8 mouse cellular contexts compared by ENCODE assay signal in the genomic region with DNA sequence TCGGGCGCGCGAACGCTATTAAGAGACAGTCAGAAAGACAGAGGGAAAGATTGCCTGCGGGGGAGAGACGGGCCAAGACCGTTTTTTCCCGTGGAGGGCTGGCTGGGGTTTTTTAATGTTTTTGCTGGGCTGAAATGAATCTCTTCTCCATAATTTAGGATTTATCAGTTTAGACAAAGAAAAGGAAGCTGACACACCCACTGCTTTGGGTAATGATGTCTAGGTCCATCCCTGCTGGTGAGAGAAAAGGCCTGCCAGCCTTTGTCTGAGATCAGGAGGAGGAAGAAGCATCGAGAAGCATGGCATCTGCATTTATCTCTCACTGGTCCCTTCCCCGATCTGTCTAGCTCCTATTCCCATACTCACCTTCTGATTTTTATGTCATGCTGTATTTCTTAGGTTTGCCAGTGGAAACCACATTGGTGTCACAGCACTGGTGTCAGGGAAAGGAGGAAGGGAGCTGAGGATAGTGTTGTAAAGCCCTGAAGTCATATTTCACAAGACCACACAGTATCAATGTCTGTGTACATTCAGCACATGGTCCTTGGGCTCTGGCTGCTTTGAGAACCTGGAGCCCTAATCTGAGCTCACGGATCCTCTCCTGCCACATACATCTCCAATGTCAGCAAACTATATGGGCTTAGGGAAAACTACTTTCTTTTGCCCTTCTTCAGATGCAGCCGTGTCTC.
A peak's percentile ranks its signal among the peaks of the same experiment; 100 is the strongest.
DNase-seq lines count a peak whose midpoint lies in the region; ATAC-seq and TF ChIP-seq lines count a peak whose summit lies in the region.

No protein-coding gene starts in this region.

- H3K4me3 ChIP-seq in liver, adult 2 months (ENCODE audit: insufficient read depth, low read depth, low read length): peak overlapping the region; percentile 46
- H3K4me3 ChIP-seq in hindbrain, embryonic 14.5 days (replicated peaks; ENCODE audit: low read length): peak overlapping the region; percentile 44
- peak overlapping the region; percentile 40 for H3K4me3 ChIP-seq in midbrain, embryonic 13.5 days (replicated peaks)

- H3K4me1 ChIP-seq in liver, adult 2 months (ENCODE audit: control insufficient read depth, insufficient read depth, low read length): no peaks in the 10 kb centered on the region
- peaks cover 9% of the 10 kb centered on the region; the same call in 1 of the 2 replicates for H3K4me1 ChIP-seq in hindbrain, embryonic 14.5 days (replicated peaks; ENCODE audit: control insufficient read depth, insufficient read depth, low read length)
- H3K4me1 ChIP-seq in midbrain, embryonic 13.5 days (replicated peaks): peaks cover 9% of the 10 kb centered on the region

- peak; percentile 68 for ATAC-seq in common myeloid progenitor, adult 5-6 weeks (replicated peaks; ENCODE audit: low read depth, poor library complexity, severe bottlenecking)
- ATAC-seq in hindbrain, embryonic 14.5 days (ENCODE audit: low FRiP score): peak; percentile 51
- peak; percentile 72 for ATAC-seq in midbrain, embryonic 13.5 days

- whole genome bisulfite sequencing in liver, adult 2 months: 34% methylated on average over 13 of the region's 13 CpGs
- WGBS in hindbrain, embryonic 14.5 days: 40% methylated on average over 13 of the region's 13 CpGs
- WGBS in midbrain, embryonic 13.5 days: 28% methylated on average over 13 of the region's 13 CpGs

- no peak overlapping the region for H3K9ac ChIP-seq in liver, adult 2 months (ENCODE audit: low read depth, low read length)
- H3K9ac ChIP-seq in hindbrain, embryonic 14.5 days: peak overlapping the region; percentile 71
- H3K9ac ChIP-seq in midbrain, embryonic 13.5 days (replicated peaks): peak overlapping the region; percentile 64

- DNase-seq in liver, adult 2 months (ENCODE audit: extremely low read depth, low read depth, low spot score): no peak
- DNase-seq in liver: no peak
- peak; percentile 37 for DNase-seq in hindbrain, embryonic 14.5 days (ENCODE audit: low spot score)
- no peak for DNase-seq in layer of hippocampus, postnatal 36 days
- no peak for DNase-seq in right cerebral cortex, adult 18-20 months
- no peak for DNase-seq in kidney, postnatal 14 days

- H3K79me2 ChIP-seq in liver, adult 2 months (ENCODE audit: control insufficient read depth, insufficient read depth, low read length): no peaks in the 10 kb centered on the region

- peak overlapping the region; percentile 55 for H3K4me2 ChIP-seq in hindbrain, embryonic 14.5 days (replicated peaks)
- H3K4me2 ChIP-seq in midbrain, embryonic 13.5 days (replicated peaks): peak overlapping the region; percentile 63

- TF ChIP-seq CTCF in liver, adult 2 months (IDR thresholded peaks at IDR 0.05; ENCODE audit: low read depth, low read length): no peak

- no peak for TF ChIP-seq POLR2A in liver, adult 2 months (IDR thresholded peaks at IDR 0.05; ENCODE audit: extremely low read depth, insufficient read depth, low read length)

- H3K27me3 ChIP-seq in liver, adult 2 months (ENCODE audit: control insufficient read depth, insufficient read depth, low read length): no peaks in the 10 kb centered on the region
- H3K27me3 ChIP-seq in hindbrain, embryonic 14.5 days (ENCODE audit: control insufficient read depth, insufficient read depth, low read length): no peaks in the 10 kb centered on the region
- 0 out of 2 replicates have a peak, but pooled peaks cover 3% of the 10 kb centered on the region for H3K27me3 ChIP-seq in midbrain, embryonic 13.5 days

- H3K36me3 ChIP-seq in liver, adult 2 months (ENCODE audit: control insufficient read depth, insufficient read depth, low read length): no peaks in the 10 kb centered on the region
- no peaks in the 10 kb centered on the region for H3K36me3 ChIP-seq in hindbrain, embryonic 14.5 days (replicated peaks; ENCODE audit: control insufficient read depth, insufficient read depth)
- H3K36me3 ChIP-seq in midbrain, embryonic 13.5 days: no peaks in the 10 kb centered on the region

- no peaks in the 10 kb centered on the region for H3K9me3 ChIP-seq in hindbrain, embryonic 14.5 days (ENCODE audit: control insufficient read depth, low read length)
- H3K9me3 ChIP-seq in midbrain, embryonic 13.5 days: no peaks in the 10 kb centered on the region

- H3K27ac ChIP-seq in liver, adult 2 months (replicated peaks; ENCODE audit: insufficient read depth, low read depth, low read length): peak overlapping the region; percentile 44
- peak overlapping the region; percentile 82 for H3K27ac ChIP-seq in hindbrain, embryonic 14.5 days
- peak overlapping the region; percentile 78 for H3K27ac ChIP-seq in midbrain, embryonic 13.5 days
